Mouse (Mus musculus) thymus, postnatal 25 days (tissue): ENCODE results near the gene Eml3.
"Not testable (repeated sequence)": the region's sequence is repeated elsewhere in the genome, so short reads cannot be mapped to it uniquely, and the experiment has no call there.

ENCODE experiments used
- DNase-seq: peaks from one replicate; pipeline ENCODE4 v3.0.0; 2022

Gene Eml3

DNA sequence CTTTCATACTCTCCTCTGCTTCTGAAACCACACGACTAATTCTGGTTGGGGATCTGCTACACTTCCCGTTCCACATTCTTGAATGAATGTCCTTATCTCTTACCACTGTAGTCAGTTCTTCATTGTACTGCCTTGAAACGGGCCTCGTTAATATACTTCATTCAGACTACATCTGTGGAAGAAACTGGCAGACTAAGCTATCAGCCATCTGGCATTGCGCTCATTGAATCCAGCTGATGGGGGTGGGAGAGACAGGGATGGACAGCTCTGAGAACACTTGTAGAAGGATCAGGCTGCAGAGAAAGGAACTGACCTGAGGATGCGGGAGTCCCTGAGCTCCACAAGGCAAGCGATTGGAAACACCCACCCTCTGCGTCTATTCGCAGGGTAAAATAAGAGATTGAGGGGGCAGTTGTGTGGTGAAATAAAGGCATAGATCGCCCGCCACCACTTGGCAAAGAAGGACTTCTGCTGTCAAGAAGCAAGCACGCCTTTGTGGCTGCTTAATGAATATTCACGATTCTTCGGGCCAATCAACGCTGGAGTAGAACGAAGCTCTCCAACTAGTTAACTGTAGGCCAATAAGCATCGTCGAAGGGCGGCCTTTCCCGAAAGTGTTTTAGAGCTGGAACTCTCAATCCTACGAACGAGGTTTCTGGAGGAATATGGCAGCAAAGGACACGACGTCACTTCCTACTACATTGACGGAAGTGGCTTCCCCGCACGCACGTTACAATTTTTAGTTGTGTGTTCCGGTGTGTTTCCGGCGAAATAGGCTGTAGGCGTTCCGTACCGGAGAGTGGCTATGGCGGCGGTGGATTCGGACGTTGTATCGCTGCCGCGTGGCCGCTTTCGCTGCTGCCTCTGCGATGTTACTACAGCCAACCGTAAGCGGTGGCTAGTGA, 24.0 kb downstream of the Eml3 start, which contains the start of gene Tut1:
TSS of gene Tut1 (plus strand) at position 713 of the 905 bp plus-strand sequence.
- peak; percentile 92 for DNase-seq

DNA sequence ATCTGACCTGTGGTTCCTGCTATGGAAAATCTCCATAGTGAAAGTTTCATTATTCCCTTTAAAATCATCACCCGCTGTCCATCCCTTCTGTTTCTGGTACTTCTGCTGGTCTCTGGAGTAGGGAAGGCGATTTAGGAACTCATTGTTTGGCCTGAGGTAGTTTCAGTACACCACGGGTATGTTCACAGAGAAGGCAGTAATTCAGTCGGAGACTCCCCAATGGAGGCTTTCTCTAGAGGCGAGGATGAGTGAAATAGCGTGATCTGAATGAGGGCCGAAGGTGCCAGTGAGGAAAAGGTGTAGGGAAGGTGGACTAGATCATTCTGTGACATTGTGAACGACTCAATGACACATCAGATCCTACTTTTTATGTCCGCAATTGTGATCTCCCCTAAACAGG, 24.8 kb downstream of the Eml3 start:
- no peak for DNase-seq

DNA sequence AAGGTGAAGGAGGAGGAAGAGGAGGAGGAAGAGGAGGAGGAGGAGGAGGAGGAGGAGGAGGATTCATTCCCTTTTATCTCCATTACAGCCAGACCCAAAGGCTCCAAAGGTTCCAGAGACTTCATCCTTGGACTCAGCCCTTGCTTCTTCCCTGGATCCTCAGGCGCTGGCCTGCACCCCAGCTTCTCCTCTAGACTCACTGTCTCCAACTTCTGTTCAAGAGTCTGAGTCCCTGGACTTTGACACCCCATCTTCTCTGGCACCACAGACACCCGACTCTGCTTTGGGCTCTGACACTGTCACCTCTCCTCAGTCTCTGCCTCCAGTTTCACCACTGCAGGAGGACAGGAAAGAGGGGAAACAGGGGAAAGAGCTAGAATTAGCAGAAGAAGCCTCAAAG, 32.9 kb downstream of the Eml3 start:
- DNase-seq, result no peak

DNA sequence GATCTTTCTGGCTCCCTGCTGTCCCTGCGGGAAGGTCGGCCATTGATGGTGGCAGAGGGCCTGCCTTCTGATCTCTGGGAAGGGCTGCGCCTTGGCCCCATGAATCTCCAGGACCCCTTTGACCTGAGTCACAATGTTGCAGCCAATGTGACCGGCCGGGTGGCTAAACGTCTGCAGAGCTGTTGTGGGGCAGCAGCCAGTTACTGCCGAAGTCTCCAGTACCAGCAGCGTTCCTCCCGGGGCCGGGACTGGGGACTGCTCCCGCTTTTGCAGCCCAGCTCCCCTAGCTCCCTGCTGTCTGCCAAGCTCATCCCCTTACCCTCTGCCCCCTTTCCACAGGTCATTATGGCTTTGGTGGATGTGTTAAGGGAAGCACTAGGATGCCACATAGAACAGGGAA, 35.7 kb downstream of the Eml3 start:
- no peak for DNase-seq

DNA sequence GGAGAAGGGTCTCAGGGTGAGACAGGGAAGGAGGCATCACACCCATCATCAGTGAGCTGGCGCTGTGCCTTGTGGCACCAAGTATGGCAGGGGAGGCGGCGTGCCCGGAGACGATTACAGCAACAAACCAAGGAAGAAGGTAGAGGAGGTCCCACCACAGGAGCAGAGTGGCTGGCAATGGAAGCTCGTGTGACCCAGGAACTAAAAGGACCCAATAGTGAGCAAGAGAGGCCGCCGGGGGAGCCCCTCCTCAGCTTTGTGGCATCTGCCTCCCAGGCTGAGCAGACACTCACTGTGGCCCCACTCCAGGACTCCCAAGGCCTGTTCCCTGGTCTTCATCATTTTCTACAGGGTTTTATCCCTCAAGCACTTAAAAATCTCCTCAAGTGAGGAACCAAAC, 36.4 kb downstream of the Eml3 start:
- no peak for DNase-seq

DNA sequence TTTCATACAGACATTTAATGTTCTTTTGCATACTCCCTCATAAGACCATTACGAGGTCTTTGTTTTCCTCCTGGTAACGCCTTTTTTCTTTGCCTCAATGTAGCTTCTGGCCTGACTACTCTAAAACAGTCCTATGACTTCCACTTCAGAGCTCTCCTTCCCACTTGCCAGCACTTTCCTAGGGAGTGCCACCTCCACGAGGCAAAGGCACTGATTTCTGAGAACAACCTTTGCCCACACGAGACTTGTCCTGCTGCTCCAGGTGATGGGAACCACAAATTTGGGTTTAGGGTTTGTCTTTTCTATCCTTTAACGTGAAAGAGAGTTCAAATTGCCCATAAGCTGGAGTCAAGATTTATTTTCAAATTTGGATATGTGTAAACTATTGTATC, 36.8 kb downstream of the Eml3 start:
- DNase-seq, result no peak

DNA sequence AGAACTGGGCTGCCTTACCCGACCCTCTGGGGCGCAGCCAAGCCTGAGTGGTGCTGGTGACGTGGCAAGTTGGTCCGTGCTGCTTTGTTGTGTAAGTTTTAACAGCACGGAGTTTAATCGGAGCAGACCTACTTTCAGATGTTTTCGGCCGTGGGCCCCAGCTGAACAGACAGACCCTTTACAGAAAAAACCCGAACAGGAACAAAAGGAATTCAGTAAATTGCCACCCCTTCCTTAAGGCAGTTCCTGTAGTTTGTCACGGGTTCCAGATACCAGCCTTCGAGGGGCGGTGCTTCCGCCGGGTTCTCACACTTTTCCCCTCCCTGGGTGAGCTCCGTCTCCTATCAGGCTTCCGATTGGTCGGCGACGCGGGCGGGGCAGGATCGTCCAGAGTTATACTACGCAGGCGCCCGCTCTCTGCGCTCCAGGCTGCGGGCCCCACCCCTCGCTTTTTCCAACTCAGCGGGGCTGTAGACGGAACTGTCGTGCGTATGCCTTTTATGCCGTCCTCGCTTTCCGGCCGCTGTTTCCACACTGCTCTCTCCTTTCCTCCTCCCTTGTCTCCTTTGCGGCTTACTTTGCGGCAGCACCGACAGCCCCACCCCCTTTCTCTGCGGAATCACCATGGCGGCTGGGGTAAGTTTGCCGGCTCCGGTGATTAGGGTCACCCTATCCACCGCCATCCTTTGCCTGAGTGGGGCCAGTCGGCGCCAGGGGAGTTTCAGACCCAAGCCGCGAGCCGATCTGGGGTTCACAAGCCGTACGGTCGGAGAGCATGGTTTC, 37.4 kb downstream of the Eml3 start, which contains the start of gene Eef1g:
TSS of gene Eef1g (plus strand) at position 452 of the 783 bp plus-strand sequence.
- DNase-seq, result peak; percentile 98

DNA sequence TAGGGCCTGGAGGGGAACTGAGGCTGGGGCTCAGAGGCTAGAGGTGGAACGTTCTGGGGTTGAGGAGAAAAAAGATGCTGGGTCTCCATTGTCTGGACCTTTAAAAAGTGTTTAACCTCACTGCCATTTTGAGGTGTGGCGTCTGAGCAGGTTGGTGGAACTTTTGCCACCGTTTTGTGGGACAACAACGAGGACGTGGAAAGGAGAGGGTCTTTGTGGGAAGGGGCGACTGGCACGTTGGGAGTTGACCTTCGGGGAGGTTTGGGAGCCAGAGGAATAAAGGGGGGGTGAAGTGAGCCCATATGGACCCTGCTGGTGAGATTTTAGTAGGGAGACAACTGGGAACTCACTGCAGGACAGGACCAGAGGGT, 38.0 kb downstream of the Eml3 start:
- DNase-seq, result no peak

DNA sequence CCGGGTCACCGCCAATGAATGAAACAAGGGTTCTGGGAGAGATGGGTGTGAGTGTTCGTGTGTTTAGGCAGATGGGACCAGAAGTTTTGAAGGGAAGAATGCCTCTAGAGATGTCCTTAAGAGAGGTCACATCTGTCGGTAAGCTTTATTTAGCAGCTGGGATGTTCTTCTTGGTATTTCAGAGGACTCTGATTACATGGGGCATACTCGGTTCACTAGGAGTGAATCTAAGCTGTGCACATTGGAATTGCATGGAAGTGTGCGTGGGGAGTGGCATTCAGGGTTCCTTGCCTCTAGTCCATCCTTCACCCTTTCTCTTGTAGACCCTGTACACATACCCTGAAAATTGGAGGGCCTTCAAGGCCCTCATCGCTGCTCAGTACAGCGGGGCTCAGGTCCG, 38.5 kb downstream of the Eml3 start:
- no peak for DNase-seq

DNA sequence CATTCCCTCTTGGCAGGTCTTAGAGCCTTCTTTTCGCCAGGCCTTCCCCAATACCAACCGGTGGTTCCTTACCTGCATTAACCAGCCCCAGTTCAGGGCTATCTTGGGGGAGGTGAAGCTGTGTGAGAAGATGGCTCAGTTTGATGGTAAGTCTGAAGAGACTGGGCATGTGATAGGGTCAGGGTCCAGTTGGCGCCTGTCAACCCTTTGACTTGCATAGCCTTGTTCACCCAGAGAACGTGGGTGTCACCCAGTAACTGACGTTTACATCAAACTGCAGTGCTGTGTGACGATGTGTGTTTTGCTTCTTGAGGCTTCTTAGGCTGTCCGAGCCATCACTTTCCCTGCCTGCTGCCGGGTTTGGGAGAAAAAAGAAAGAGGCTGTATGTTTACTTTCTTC, 43.1 kb downstream of the Eml3 start:
- DNase-seq, result not testable (repeated sequence)

DNA sequence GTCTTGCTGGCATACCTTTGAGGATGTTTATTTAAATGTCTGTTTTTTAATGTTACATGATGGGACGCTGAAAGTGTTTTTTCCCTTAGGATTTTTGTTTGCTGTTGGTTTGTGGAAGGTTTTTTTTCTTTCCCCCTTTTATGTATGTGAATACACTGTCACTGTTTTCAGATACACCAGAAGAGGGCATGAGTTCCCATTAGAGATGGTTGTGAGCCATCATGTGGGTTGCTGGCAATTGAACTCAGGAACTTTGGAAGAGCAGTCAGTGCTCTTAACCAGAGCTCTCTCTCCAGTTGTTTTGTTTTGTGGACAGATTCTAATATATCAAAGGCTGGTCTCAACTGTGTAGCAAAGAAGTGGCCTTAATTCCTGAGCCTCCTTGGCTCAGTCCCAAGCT, 45.3 kb downstream of the Eml3 start:
- DNase-seq, result no peak

DNA sequence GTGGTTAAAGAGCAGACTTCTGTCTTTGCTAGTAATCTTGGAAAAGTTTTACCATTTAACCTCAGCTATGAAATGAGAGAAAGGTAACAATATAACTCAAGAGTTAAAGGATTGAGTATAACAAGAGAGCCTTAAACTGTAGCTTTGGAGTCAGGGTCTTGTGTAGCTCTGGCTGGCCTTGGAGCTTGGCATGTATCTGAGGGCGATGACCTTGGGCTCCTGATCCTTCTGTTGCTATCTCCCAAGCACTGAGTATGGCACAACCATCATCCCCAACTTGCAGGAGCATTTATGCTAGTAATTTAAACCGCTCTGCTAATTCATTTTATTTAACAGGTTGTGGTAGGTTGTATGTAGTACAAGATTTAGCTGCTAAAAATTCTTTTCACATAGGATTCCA, 46.1 kb downstream of the Eml3 start:
- no peak for DNase-seq

DNA sequence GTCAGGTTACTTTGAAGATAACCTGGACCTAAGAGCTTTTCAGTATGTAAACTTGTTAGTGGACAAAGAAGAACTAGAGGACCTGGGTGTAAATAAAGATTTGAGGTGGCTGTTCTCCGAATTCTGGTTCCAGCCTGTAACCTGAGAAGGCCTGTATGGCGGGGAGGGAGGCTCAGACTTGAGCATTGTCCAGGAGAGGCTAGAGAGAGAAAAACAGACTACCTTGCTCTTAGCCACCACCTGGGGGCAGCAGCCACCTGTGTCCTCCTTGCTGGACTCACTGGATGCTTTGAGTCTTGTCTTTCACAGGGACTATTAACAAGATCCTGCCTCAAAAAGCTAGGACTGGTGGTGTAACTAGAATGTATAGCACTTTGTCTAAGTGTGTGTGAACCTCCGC, 47.2 kb downstream of the Eml3 start:
- no peak for DNase-seq

DNA sequence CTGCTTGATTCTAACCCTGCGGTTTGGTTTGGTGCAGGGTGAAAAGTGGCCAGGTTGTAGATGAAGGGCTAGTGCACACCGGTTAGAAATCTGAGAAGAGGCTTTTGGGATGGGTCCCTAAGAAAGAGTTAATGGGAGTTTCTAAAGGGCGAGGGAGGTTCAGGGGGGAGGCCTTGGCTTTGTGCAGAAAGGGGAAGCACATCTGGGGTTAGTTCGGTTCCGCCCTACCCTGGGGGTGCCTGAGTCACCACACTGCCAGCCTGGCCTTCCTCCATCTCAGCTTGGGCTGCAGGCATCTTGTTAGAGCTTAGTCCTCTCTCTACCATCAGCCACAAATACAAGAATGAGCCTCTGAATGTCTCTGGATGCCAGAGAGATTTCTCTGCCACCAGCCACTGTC, 51.4 kb downstream of the Eml3 start:
- no peak for DNase-seq

DNA sequence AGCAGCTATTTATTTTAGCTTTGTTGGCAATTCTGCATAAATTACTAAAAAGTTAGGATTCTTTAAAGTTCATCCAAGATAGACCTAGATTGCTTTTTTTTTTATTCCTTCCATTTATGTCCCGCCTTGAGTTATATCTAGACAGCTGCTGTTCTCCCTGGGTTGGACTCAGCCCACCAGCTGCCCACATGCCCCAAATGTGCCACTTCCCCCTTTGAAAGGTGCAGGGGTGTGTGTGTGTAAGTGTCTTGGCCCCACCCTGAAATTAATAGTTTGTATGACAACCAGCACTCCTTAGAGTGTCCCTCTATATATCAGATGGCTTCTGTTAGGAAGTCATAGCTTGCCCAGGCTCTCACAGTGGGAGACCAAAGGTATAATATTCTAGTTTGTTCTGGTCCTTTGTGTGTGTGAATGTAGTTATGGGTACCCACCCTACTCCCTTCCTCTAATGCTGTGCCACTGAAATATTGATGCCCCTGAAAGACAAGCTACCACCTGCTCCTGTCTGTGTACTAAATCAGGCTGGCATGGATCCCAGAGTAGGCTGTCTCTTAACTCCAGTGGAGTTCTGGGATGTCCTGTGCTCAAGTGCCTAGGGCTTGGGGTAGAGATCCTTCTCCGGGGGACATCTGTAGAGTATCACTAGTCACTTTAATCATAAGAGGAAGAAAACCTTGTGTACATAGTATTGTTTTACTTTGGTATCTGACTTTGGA, 52.3 kb downstream of the Eml3 start:
- DNase-seq, result no peak

DNA sequence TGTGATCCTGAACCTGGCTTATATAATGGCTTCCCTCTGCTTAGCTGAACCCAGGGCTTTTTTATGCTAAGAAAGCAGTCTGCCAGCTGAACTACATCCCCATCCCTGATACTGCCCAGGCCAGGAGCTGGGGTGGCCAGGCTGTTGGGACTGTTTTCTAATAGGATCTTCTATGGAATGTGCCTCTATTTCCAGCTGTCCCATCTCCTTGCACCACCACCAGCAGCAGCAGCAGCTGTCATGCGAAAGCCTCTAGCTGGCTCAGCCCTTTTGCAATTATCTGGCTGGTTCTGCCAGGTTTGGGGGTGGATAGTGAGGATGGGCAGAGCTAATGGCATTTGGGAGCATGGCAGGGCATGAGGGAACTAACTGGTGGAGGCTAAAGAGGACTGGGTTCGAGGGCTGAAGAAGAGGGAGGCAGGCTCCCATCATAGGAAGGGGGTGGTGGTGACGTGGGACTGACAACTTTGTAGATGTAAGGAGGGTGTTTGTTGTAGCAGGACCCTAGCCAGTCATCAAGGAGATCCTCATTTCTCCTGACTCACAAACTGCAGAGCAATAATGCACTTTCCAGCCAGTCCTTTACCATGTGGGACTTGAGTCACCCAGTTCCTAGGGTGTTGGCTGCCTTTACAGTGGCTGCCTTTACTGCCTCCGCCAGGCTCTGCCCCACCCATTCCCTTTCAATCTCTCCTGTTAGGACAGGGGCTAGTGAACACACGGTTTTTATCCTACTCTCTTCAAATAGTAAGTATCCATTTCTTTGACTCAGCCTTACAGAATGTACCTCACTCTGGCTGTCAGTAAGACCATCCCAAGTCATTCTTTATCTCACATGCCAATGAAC, 53.2 kb downstream of the Eml3 start:
- no peak for DNase-seq

DNA sequence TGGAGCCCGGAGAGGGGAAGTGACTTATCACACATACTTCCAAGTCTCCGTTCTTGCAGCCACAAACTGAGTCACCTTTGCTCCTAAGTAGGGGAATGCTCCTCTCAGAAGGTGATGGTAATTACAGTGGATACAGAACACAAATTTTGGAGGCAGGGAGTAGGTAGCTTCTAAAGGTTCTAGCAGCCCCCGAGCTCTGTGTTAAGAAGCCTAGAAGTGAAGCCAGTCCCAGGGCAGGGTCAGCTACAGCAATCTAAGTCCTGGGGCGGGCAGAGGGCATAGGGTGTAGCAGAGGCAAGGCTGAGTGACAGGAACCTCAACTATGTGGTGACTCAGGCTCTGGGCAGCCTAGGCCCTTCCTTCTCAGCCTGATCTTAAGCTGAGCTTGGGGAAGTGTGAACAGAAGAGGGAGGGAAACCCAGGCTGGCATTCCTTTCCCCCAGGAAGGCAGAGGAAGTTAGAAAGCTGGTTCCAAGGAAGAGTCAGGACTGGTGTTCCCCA, 53.8 kb downstream of the Eml3 start:
- DNase-seq, result no peak

DNA sequence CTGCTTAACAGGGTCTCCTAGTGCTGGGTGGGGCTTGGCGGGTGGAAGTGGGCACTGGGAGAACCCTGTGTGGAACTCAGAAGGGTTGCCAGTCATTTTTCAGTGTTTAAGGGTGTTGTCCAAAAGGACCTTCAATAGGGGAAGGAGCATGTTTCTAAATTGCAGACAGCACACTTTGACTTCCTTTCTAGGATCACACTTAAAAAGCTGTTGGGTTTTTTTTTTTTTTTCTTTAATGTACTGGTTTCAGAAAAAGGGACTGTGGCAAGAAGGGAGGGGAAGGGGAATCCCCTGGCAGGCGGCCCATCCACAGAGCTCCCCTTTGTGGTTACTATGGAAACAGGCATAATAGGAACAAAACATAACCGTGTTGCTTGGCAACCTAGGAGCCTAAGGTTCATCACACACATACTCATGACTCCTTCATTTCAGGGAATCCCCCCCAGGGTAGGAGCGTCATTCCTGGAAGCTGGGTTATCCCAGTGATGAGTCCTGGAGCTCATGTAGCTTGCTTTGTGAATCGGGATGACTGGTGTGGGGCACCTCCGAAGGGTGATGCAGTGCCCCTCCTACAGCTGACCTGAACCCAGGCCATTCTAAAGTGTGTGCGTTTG, 55.0 kb downstream of the Eml3 start:
- peak; percentile 54 for DNase-seq

DNA sequence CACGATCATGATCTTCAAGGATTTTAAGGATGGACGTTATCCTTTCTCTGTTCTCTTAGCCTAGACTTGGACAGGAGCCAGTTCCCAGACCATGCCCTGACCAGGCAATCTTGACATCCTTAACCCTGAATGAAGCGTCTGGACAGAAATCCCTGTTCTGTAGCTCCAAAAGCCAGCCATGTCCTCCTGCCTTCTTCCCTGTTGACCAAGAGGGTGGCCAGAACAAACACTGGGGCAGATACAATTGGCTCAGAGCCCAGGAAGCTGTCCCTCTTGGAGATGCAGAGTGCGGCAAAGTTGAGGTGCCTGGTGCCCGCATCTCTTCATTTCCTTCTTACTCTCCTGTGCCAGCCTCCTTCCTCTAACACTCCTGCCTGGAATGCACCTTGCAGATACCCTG, 56.5 kb downstream of the Eml3 start:
- DNase-seq, result no peak

DNA sequence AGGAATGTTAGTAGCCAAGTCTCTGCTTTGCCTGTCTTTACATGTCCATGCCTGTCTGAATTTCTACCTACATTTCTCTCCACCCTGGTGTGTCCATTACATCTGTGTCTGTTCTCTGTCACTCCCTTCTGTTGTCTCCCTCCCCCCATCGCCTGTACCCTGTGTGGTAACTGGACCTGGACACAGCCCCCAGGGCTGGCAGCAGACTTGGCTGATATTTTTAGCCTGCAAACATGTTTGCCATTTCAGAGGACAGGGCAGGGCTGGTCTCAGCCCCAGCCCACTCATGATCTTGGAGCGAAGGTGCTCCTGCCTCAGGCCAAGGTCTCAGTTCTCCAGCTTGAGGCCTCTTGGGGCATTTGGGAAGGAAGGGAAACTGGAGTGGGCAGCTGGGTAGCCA, 58.5 kb downstream of the Eml3 start:
- DNase-seq, result no peak

DNA sequence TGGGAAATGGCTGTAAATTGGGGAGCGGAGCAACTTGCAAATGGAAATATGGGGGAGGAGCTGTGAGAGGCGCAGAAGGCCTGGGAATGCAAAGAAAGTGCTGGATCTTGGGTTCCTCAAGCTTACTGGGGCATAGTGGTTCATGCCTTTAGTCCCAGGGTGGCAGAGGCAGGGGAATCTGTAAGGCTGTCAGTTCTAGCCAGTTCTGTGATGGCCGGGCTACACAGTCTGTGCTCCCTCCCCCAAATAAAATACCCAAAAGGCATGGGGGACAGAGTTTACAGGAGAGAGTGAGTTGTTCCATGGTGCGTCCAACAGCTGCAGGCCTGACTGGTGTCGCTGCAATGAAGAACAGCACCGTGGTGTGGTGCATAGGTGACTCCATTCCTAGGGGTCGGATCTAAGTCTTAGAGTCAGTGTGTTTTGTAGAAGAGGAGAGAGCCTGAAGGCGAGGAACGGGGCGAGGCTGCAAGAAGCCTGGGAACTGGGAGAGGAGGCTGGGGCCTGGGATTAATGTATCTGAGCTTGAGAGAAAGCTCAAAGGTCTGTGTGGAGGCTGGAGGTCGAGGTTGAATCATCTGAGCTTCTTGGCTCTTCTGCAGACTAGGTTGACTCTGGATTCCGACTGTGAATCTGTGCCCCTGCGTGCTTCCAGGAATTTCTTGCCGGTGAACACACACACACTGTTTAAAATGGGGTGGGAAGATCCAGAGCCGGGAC, 59.2 kb downstream of the Eml3 start:
- DNase-seq, result no peak
